Mouse (Mus musculus): ENCODE data around the gene Krt75. TPM values are rescaled to one million over a fixed set of nuclear protein-coding genes. Genes with fewer than 3 reads are reported as not detected.
"Not testable (repeated sequence)": the region's sequence is repeated elsewhere in the genome, so short reads cannot be mapped to it uniquely, and the experiment has no call there.

Gene Krt75
- polyA plus RNA-seq, 1 experiment from 2014 or later: not detected

GRCm38 (mm10) chr15:101552188-101552587 is 21.5 kb downstream of the Krt75 start:
- 63% methylated on average over 8 of the region's 8 CpGs for WGBS (ENCODE audit: insufficient replicate concordance)
- Histone ChIP-seq H3K27me3 (peaks cover 8% of the 10 kb centered on the region), H3K36me3 (replicated peaks) (no peaks in the 10 kb centered on the region), H3K27ac (replicated peaks) (no peak overlapping the region), H3K9me3 (replicated peaks) (no peaks in the 10 kb centered on the region), H3K4me1 (replicated peaks) (no peaks in the 10 kb centered on the region), H3K4me2 (no peak overlapping the region), H3K4me3 (replicated peaks) (no peak overlapping the region), H3K9ac (no peak overlapping the region)
- no peak for ATAC-seq (ENCODE audit: insufficient read depth)

- Histone ChIP-seq H3K4me2 (no peak within 1 kb of the TSS), H3K27ac (replicated peaks) (no peak within 1 kb of the TSS), H3K4me3 (replicated peaks) (no peak within 1 kb of the TSS), H3K9me3 (replicated peaks) (no peaks in the 10 kb centered on the region), H3K27me3 (peaks cover 8% of the 10 kb centered on the region), H3K4me1 (replicated peaks) (no peaks in the 10 kb centered on the region), H3K9ac (no peak within 1 kb of the TSS), H3K36me3 (replicated peaks) (no peaks in the 10 kb centered on the region)
- ATAC-seq (ENCODE audit: insufficient read depth): no peak
- WGBS (ENCODE audit: insufficient replicate concordance): 72% methylated on average over 7 of the region's 7 CpGs
Measured at GRCm38 (mm10) chr15:101550567-101550966, 23.1 kb downstream of the Krt75 start, which contains the start of gene Krt82. Krt82 (minus strand) TSS chr15:101550667.

- H3K9me3 ChIP-seq (replicated peaks): no peaks in the 10 kb centered on the region
- H3K27ac ChIP-seq (replicated peaks): no peak overlapping the region
- H3K27me3 ChIP-seq: no peaks in the 10 kb centered on the region
- 54% methylated on average over 3 of the region's 3 CpGs for WGBS (ENCODE audit: insufficient replicate concordance)
- no peaks in the 10 kb centered on the region for H3K36me3 ChIP-seq (replicated peaks)
- no peak overlapping the region for H3K4me3 ChIP-seq (replicated peaks)
- no peak for ATAC-seq (ENCODE audit: insufficient read depth)
- H3K4me1 ChIP-seq (replicated peaks): no peaks in the 10 kb centered on the region
- H3K9ac ChIP-seq: no peak overlapping the region
- no peak overlapping the region for H3K4me2 ChIP-seq
Measured at GRCm38 (mm10) chr15:101544478-101544877, 29.2 kb downstream of the Krt75 start.

GRCm38 (mm10) chr15:101542543-101542942 is 31.2 kb downstream of the Krt75 start:
- no peak overlapping the region for H3K4me3 ChIP-seq (replicated peaks)
- H3K27ac ChIP-seq (replicated peaks): no peak overlapping the region
- no peaks in the 10 kb centered on the region for H3K9me3 ChIP-seq (replicated peaks)
- no peaks in the 10 kb centered on the region for H3K27me3 ChIP-seq
- no peak overlapping the region for H3K9ac ChIP-seq
- no peak for ATAC-seq (ENCODE audit: insufficient read depth)
- no peak overlapping the region for H3K4me2 ChIP-seq
- H3K4me1 ChIP-seq (replicated peaks): no peaks in the 10 kb centered on the region
- H3K36me3 ChIP-seq (replicated peaks): no peaks in the 10 kb centered on the region
- 47% methylated on average over 9 of the region's 9 CpGs for WGBS (ENCODE audit: insufficient replicate concordance)

- Histone ChIP-seq H3K4me2 (no peak overlapping the region), H3K4me1 (replicated peaks) (no peaks in the 10 kb centered on the region), H3K27me3 (no peaks in the 10 kb centered on the region), H3K4me3 (replicated peaks) (no peak overlapping the region), H3K9me3 (replicated peaks) (no peaks in the 10 kb centered on the region), H3K27ac (replicated peaks) (no peak overlapping the region), H3K9ac (no peak overlapping the region), H3K36me3 (replicated peaks) (no peaks in the 10 kb centered on the region)
- 53% methylated on average over 4 of the region's 4 CpGs for WGBS (ENCODE audit: insufficient replicate concordance)
- no peak for ATAC-seq (ENCODE audit: insufficient read depth)
Measured at GRCm38 (mm10) chr15:101538580-101538900, 35.2 kb downstream of the Krt75 start.

GRCm38 (mm10) chr15:101537864-101538579 is 35.7 kb downstream of the Krt75 start:
- Histone ChIP-seq H3K27ac (replicated peaks) (no peak overlapping the region), H3K9ac (no peak overlapping the region), H3K36me3 (replicated peaks) (no peaks in the 10 kb centered on the region), H3K4me2 (no peak overlapping the region), H3K9me3 (replicated peaks) (no peaks in the 10 kb centered on the region), H3K4me3 (replicated peaks) (no peak overlapping the region), H3K27me3 (no peaks in the 10 kb centered on the region), H3K4me1 (replicated peaks) (no peaks in the 10 kb centered on the region)
- no peak for ATAC-seq (ENCODE audit: insufficient read depth)
- WGBS (ENCODE audit: insufficient replicate concordance): 31% methylated on average over 7 of the region's 7 CpGs

GRCm38 (mm10) chr15:101536054-101536850 is 37.5 kb downstream of the Krt75 start:
- Histone ChIP-seq H3K27ac (replicated peaks) (no peak overlapping the region), H3K36me3 (replicated peaks) (no peaks in the 10 kb centered on the region), H3K9ac (no peak overlapping the region), H3K4me1 (replicated peaks) (no peaks in the 10 kb centered on the region), H3K4me3 (replicated peaks) (no peak overlapping the region), H3K9me3 (replicated peaks) (no peaks in the 10 kb centered on the region), H3K4me2 (no peak overlapping the region), H3K27me3 (no peaks in the 10 kb centered on the region)
- no peak for ATAC-seq (ENCODE audit: insufficient read depth)
- WGBS (ENCODE audit: insufficient replicate concordance): 32% methylated on average over 9 of the region's 9 CpGs

- H3K27me3 ChIP-seq: no peaks in the 10 kb centered on the region
- H3K4me2 ChIP-seq: no peak within 1 kb of the TSS
- WGBS (ENCODE audit: insufficient replicate concordance): 69% methylated on average over 7 of the region's 7 CpGs
- H3K9me3 ChIP-seq (replicated peaks): no peaks in the 10 kb centered on the region
- H3K27ac ChIP-seq (replicated peaks): no peak within 1 kb of the TSS
- H3K4me1 ChIP-seq (replicated peaks): no peaks in the 10 kb centered on the region
- H3K9ac ChIP-seq: no peak within 1 kb of the TSS
- ATAC-seq (ENCODE audit: insufficient read depth): no peak
- no peak within 1 kb of the TSS for H3K4me3 ChIP-seq (replicated peaks)
- H3K36me3 ChIP-seq (replicated peaks): no peaks in the 10 kb centered on the region
Measured at GRCm38 (mm10) chr15:101532720-101533119, 41.0 kb downstream of the Krt75 start, which contains the start of gene Krt84. Krt84 (minus strand) TSS chr15:101532820.

- Histone ChIP-seq H3K4me2 (no peak overlapping the region), H3K9ac (no peak overlapping the region), H3K4me1 (replicated peaks) (no peaks in the 10 kb centered on the region), H3K36me3 (replicated peaks) (no peaks in the 10 kb centered on the region), H3K27ac (replicated peaks) (no peak overlapping the region), H3K4me3 (replicated peaks) (no peak overlapping the region), H3K27me3 (peaks cover 3% of the 10 kb centered on the region; the same call in 1 of the 2 replicates), H3K9me3 (replicated peaks) (no peaks in the 10 kb centered on the region)
- 35% methylated on average over 4 of the region's 4 CpGs for WGBS (ENCODE audit: insufficient replicate concordance)
- no peak for ATAC-seq (ENCODE audit: insufficient read depth)
Measured at GRCm38 (mm10) chr15:101522556-101523232, 51.0 kb downstream of the Krt75 start.

- H3K4me3 ChIP-seq (replicated peaks): no peak overlapping the region
- WGBS (ENCODE audit: insufficient replicate concordance): 1% methylated on average over 2 of the region's 2 CpGs
- H3K27me3 ChIP-seq: peaks cover 3% of the 10 kb centered on the region; the same call in 1 of the 2 replicates
- H3K36me3 ChIP-seq (replicated peaks): no peaks in the 10 kb centered on the region
- ATAC-seq (ENCODE audit: insufficient read depth): no peak
- no peak overlapping the region for H3K9ac ChIP-seq
- H3K27ac ChIP-seq (replicated peaks): no peak overlapping the region
- no peaks in the 10 kb centered on the region for H3K9me3 ChIP-seq (replicated peaks)
- no peak overlapping the region for H3K4me2 ChIP-seq
- H3K4me1 ChIP-seq (replicated peaks): no peaks in the 10 kb centered on the region
Measured at GRCm38 (mm10) chr15:101519792-101520191, 53.9 kb downstream of the Krt75 start.

GRCm38 (mm10) chr15:101517161-101517560 is 56.5 kb downstream of the Krt75 start, which contains the start of gene Gm49425:
Gm49425 (minus strand) TSS chr15:101517261.
- not testable (repeated sequence) for H3K27me3 ChIP-seq; H3K4me1 ChIP-seq (replicated peaks); ATAC-seq (ENCODE audit: insufficient read depth); H3K9ac ChIP-seq; H3K27ac ChIP-seq (replicated peaks); H3K9me3 ChIP-seq (replicated peaks); H3K36me3 ChIP-seq (replicated peaks); H3K4me2 ChIP-seq; H3K4me3 ChIP-seq (replicated peaks)
- WGBS (ENCODE audit: insufficient replicate concordance): 30% methylated on average over 2 of the region's 2 CpGs
